Mouse (Mus musculus): ENCODE data around the gene Cchcr1.
A peak's percentile ranks its signal among the peaks of the same experiment; 100 is the strongest.

Gene Cchcr1

DNA sequence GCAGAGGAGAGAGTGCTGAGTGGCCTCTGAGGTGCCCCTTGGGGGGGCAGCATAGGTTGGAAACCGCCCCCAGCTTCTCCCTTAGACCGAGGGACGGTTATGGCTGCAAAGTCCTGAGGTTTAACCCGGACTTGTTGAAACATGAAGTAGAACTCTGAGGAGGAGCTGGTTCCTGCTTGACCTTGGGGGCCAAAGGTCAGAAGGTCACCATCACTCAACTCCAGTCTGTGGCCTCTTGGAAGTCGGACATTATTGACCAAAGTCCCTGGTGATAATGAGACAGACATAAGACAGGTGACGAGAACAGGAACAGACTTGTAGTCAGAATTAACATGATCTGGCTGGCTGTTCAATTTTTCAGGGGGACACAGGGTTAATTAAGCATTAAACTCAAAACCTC, 2.1 kb upstream of the Cchcr1 start:
- no peak for DNase-seq (ENCODE audit: low read depth, low spot score)

DNA sequence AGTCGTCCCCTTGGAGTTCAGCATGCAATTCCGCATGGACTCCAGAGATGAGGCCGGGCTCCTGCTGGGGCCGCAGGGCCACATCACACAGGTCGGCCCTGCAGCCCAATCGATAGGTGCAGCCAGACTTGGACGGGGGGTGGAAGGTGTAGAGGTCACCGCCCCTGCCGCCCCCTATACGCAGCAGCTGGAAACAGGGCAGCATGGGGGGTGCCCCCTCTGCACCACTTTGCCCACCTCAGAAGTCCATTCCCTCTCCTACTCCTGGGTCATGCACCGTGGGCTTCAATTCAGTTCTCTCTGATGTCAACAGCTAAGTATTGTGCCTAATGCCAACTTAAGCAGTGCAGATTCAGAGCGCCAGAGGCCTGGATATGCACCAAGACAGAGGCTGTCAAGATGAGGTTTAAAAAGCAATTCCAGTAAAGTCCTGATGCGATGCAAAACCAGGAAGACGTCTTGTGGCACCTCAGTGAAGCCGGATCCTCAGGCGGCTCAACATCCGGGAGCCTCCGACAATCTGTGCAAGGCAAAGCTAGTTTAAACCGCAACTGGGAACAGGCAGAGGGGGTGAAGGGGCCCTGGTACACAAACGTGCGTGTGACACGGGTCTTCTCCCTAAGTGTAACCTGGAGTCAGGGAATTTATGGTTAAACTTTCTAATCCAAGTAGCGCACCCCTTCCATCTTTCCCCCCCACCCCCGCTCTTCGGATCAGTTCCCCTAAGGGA, 824 bp upstream of the Cchcr1 start:
- DNase-seq (ENCODE audit: low read depth, low spot score): no peak

DNA sequence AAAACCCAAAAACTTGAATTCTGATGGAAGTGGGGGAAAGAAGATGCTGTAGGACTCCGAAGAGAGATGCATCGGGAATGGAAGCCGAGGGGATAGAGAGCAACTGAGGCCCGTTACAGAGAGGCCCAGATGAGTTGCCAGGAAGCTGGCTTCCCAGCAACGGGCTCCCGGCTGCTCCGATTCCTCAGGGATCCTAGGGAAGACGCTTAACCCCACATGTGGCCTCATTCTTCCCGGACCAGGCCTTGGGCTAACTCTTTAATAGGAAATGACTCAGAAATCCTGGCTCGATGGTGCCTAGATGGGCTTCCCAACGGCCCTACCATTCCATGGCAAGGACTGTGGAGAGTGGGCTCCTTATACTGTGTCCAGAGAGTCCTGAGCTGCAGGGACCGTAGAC, 626 bp downstream of the Cchcr1 start:
- DNase-seq (ENCODE audit: low read depth, low spot score): peak; percentile 19

DNA sequence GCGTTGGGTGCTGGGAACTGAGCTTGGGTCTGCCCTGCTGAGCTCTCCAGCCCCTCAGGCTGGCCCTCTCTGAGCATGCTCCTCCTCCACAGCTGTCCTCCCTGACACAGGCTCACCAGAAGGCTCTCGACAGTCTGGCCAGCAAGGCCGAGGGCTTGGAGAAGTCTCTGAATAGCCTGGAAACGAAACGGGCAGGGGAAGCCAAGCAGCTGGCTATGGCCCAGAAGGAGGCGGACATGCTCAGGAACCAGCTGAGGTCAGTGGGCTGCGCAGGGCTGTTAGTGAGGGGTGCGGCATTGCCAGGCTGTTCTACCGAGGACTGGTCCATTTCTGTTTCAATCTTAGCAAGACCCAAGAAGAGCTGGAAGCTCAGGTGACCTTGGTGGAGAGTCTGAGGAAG, 7.5 kb downstream of the Cchcr1 start:
- no peak for DNase-seq (ENCODE audit: low read depth, low spot score)

DNA sequence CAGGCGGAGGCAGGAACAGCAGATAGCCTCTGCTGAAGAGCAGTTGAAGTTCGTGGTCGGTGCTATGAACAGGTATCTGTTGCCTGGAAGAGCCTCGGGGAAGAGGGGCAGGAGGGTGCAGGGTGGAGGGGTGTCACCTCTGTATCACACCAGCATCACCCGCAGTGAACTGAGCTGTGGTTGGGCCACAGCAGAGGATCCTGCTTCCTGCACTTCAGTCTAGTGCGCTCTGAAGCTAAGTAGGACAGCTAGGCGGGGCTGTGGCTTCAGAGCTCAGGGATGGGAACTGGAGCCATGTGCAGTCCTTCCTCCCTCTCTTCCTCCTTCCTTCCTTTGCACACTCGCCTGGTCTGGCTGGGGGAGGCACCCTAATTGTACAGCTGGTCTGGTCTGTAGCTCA, 9.7 kb downstream of the Cchcr1 start:
- DNase-seq (ENCODE audit: low read depth, low spot score): no peak

DNA sequence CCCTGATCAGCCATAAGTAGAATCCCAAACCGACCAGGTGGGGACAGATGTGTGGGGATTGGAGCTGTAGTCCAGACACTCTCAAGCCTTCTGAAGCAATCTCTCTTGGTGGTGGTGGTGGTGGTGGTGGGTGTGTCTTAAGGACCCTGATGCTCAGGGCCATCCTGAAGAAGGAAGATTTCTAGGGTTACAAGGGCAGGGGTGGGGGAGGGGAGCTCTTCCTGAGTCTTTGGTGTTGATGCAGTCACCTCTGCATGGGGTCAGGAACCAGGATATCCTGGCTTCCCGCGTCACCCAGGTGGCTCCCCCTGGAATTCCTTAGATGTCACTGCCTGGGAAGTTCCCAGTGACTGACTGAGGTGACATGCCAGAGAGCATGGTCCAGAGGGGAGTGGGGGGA, 15.5 kb downstream of the Cchcr1 start:
- no peak for DNase-seq (ENCODE audit: low read depth, low spot score)

DNA sequence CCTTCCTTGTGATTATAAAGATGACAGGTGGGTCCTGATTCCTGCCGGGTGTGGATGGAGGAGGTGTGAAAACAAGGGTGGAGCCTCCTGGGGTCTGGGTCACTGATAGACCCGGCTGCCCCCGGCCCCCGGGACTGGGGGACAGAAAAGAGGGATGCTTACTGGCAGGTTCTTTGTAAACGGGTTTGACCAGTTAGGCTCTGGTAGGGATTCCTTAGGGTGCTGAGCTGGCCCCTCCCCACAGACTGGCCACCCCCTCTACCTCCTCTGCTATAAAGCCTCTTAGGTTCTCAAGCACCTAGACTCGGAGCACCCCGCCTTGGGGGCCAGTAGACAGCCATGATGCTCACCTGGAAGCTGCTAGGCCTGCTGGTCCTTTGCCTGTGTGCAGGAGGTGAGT, 16.0 kb downstream of the Cchcr1 start, which contains the start of gene Psors1c2:
TSS of gene Psors1c2 (plus strand) at position 301 of the 400 bp plus-strand sequence.
- no peak for DNase-seq (ENCODE audit: low read depth, low spot score)

DNA sequence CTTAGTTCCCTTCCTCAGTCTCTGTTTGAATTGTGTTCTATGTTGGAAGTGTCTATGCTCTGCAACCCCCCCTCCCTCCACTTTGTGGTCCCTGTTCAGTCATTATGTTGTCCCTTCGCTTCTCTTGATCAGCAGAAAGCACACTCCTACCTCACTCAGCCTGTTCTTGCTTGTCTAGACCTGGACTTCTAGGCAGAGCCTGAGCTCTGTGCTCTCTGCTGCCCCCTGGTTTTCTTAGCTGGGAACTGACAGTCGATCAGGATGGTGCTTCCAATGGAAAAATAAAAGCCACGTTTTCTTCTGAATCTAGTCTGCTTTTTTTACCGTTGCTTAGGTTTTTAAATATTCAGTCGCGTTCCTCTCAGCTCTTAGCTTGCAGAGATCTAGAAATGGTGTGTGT, 17.4 kb downstream of the Cchcr1 start:
- peak; percentile 43 for DNase-seq (ENCODE audit: low read depth, low spot score)

DNA sequence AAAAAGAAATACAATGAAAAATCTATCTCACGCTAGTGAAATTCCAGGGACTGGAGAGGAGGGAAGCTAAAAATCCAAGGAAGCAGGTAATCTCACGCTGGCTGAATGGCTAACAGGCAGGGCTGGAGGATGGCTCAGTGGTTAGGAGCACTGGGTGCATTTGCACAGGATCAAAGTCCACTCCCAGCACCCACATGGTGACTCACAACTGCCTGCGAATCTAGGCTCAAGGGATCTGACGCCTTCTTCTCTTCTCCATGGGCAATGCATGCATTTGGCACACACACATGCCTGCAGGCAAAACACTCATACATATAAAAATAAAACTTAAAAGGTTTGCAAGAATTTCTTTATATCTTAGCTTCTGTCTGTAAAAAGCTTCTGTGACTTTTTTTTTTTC, 20.5 kb downstream of the Cchcr1 start:
- DNase-seq (ENCODE audit: low read depth, low spot score): no peak

DNA sequence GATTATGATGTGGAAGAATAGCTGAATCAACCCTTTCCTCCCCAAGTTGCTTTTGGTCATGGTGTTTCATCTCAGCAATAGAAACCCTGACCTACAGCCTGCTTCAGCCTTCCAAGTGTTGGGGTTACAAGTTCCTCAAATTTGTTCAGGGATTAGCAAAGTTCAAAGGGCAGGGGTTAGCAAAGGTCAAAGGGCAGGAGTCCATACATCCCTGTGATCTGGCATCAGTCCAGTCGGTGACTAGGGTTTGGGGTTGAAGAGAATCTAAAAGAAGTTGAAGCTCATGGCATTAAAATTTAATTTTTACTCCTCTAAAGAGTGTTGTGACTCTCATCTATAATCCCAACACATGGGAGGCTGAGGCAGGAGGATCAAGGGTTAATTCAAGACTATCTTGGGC, 21.6 kb downstream of the Cchcr1 start:
- DNase-seq (ENCODE audit: low read depth, low spot score): no peak

DNA sequence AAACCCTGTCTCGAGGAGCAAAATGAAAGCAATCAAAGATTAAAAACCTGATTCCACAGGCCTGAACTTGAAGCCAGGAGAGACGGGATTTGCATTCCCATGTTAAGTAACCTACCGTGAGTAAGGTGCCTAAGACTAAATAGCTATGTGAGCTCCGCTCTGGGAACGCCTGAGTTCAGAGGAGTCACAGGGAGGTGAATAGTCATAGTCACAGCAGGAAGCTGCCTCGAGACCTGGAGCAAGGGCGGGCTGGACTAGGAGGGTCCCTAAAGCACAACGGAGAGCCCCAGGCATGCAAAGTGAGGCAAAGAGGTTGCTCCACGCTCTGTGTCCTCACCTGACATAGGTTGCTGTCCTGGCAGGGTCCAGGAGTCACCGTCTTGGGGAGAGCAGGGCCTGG, 22.6 kb downstream of the Cchcr1 start:
- DNase-seq (ENCODE audit: low read depth, low spot score): no peak

DNA sequence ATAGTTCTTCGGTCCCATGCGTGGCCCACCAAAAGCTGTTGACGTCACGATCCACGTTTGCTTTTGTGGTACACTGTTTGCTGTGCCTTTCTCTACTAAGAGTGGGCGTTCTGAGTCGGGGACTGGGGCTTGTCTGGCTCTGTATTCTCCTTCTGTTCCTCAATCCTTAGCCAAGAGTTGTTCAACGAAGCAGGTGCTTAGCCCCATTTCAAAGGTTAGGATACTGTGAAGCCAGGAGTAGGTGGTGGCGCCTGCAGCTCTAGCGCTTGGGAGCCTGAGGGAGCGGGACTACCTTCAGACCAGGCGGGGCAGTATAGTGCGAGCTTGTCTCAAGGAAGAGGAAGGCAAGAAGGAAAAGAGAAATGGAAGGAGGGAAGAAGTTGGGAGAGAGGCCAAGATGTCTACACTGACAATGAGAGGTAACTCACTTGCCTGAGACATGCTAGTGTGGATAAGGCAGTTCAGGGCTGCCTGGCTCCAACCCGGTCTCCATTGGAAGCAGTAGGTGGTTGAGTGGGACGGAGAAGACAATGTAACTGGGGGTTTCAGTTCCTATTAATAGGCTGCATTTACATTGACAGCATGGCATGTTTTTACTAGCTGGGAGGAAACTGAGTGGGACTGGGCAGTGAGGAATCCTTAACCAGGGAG, 26.0 kb downstream of the Cchcr1 start:
- DNase-seq (ENCODE audit: low read depth, low spot score): no peak

DNA sequence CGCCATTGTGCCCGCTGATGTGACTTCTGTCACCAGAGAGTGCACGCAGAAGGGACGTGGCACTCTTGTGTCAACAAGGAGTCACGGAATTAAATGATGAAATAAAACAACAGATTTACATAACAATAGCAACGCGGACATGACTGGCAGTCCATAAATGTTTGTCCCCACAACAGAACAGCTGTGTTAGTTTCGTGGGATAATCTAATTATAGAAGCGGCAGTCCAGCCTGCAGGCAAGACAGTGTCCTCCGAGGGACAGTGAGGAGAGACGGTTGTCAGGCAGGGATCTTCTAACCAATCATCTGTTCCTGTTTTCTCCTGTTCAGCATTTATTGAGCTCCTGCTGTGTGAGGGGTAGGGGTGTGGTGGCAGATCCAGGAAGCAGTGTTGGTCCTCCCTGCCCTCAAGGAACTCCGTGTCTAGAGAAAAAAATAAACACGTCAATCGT, 26.5 kb downstream of the Cchcr1 start:
- DNase-seq (ENCODE audit: low read depth, low spot score): no peak

DNA sequence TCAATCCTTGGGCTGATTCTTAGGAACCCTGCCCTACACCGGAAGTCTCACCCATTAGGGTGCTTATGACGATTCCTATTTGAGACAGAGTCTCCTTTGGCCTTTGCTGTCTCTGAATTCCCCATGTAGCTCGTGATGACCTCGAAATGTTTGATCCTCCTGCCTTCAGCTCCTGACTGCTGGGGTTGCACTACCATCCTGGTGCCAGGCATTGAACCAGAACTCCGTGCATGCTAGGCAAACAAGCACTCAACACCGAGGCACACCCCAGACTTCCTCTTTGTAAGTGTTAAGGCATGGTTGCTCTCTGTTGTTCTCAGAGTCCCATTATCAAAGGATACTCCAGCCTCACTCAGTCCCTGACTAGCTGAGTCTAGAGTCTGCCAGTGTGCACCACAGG, 27.1 kb downstream of the Cchcr1 start:
- DNase-seq (ENCODE audit: low read depth, low spot score): no peak

DNA sequence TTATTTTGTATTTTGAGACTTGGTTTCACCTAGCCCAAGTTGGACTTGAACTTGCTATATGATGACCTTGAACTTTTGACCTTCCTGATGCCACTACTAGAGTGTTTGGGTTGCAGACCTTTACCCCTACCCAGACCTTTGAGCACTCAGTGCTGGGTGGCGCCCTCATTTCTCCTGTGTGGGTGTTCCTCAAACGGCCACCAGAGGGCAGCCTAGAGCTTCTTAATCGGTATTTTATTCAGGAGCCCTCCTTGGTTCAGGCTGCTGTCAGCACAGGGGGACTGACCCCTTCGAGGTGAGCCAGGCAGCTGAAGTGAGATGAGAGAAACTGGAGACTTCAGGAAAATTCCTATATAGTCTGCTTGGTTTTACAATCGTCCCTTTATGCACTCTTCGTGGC, 27.8 kb downstream of the Cchcr1 start:
- peak; percentile 28 for DNase-seq (ENCODE audit: low read depth, low spot score)

DNA sequence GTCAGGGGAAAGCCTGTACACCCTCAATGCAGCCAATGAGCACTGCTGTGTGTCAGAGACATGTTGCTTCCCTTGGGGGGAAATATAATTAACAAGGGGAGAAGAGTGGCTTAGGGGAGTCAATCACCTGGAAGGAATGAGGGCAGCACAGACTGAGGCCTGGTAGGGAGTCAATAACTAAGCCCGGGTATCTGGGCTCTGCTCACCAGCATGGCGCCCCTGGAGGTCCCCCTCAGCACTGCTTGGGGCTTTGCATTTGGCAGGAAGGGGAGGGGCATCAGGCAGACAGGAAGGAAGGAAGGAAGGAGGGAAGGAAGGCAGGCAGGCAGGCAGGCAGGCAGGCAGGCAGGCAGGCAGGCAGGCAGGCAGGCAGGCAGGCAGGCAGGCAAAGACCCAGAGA, 30.6 kb downstream of the Cchcr1 start:
- DNase-seq (ENCODE audit: low read depth, low spot score): no peak

DNA sequence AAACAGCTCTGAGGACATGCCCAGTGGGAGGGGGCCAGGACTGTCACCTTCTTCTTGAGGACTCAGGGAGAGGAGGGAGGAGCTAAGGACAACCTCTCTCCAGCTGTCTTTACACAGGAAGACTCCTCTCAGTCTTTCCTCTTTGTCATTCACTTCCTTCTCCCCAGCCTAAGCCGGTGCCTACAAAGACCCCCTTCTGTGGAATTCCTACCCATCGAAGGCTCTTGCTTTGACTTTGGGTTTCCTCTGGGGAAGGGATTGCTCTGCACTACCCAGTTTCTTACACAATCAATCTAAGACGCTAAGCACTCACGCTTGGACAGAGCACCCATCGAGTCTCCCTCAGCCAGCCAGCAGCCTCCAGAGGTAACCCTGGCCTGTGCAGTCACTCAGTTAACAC, 31.7 kb downstream of the Cchcr1 start:
- no peak for DNase-seq (ENCODE audit: low read depth, low spot score)

DNA sequence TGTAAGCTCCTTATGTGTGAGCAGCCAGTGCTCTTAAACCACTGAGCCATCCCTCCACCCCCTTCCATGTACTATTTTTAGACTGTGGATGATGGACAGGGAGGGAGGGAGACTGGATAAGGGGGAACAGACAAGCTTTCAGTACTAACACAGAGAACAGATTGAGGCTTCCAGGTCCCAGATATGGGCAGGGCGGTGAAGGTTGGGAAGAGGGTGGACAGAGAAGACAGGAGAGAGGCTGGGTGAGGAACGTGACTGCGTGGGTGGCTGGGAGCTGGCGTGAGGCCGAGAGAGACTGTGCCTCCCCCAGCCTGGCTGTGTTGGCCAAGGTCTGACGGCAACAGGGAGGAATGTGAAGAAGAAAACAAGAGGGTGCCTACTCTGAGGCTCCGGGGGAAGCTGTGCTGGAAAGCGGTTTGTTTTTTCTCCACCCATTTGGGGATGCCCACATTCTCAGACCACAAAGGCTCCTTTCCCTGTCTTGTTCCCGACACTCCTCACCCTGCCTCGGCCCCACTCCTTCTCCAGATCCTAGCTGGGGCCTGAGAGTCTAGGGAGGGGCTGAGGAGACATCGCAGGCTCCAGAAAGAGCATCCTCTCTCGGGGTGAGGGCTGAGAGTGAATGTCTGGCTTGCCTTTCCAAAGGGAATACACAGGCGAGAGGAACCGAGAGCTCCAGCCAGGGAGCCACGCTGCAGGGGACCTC, 32.7 kb downstream of the Cchcr1 start:
- no peak for DNase-seq (ENCODE audit: low read depth, low spot score)

DNA sequence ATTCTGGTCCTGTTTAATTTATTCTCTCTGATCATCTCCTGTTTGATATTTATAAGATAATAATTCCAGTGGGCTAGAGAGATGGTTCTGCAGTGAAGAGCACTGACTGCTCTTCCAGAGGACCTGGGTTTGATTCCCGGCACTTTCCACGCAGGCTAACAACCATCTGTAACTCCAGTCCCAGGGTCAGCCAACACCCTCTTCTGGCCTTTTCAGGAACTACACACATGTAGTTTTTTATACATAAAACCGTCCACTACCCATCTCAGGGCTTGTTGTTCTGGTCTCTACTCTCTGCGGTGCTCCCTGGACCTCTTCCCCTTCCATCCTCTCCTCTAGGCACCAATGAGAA, 33.2 kb downstream of the Cchcr1 start:
- DNase-seq (ENCODE audit: low read depth, low spot score): no peak

DNA sequence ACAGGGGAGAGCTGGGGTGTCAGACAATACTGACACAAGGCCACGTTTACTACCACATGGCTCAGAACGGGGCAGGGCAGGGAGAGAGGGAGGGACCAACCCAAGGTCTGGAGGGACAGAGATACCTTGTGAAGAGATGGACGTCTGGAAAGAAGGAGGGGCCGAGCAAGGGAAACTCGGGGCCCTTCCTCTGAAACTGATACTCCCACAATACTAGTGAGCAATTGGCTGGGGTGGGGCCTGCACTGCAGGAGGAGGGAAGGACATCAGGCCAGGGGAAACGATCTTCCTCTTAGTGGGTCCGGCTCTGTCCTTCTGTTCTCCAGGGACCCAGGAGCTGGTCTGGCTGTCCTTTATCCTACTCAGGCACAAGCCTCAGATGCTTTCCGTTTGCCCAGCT, 34.0 kb downstream of the Cchcr1 start:
- no peak for DNase-seq (ENCODE audit: low read depth, low spot score)

DNA sequence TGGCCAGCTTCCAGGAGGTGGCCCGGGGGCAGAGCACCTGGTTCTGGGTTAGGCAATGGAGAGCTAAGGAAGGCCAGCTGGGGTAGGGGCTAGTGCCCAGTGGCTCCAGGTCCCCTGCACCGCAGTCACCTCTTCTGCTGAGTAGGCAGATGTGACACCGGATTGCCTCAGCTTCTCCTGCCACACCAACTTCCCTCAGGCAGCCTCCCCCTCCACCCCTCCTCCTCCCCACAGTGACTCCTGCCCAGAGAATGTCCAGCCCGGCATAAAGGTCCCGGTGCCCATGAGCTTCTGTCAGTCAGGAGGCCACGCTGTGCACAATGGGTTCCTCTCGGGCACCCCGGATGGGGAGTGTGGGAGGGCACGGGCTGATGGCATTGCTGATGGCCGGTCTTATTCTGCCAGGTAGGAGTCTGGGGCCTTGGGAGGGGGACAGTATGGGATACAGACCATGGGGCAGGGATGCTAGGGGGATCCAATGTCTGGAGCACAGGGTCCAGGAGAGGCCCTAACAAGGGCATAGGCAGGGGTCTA, 35.0 kb downstream of the Cchcr1 start, which contains the start of gene Cdsn:
TSS of gene Cdsn (plus strand) at position 248 of the 534 bp plus-strand sequence.
- no peak for DNase-seq (ENCODE audit: low read depth, low spot score)

DNA sequence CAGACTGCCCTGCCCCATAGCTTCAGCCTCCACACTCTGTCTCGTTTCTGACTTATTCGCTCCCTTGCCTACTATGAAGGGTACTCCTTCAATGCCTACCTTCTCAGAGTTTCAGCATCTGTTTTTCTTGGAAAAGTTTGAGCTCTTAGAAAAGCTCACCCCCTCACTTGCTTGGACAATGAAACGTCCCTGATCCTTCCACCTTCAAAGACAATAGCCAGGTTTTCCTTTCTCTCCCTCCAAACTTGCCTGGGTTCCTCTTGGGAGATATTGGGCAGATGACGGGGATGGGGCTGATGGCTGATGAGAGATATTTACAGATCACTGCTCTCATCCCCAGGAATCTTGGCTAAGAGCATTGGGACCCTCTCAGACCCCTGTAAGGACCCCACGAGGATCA, 37.4 kb downstream of the Cchcr1 start:
- no peak for DNase-seq (ENCODE audit: low read depth, low spot score)

Data from c-Kit-negative CD71-positive TER-119-positive erythroid progenitor cells, embryonic 14.5 days (primary cell).